Mouse (Mus musculus) ES-E14 (cell line): ENCODE data around the gene Sult1c2.

Experiments used
- CHD2 ChIP-seq: IDR thresholded peaks from 2 replicates; pipeline ENCODE4 v1.6.1; 2014; ENCODE audit warnings: mild to moderate bottlenecking, low read depth, low read length, inconsistent platforms
- ZNF384 ChIP-seq: IDR thresholded peaks from 2 replicates; pipeline ENCODE4 v1.6.1; 2012; ENCODE audit warnings: low read depth, low read length, inconsistent platforms

- TF ChIP-seq ZNF384 (no peak), CHD2 (no peak)
Measured at GRCm38 (mm10) chr17:53845796-53846195, 343 bp downstream of the Sult1c2 start.
